Mouse (Mus musculus) gastrocnemius, adult 8-10 months (tissue): ENCODE results near the gene Majin. TPM values are rescaled to one million over a fixed set of nuclear protein-coding genes. Genes with fewer than 3 reads are reported as not detected.

ENCODE experiments used
- DNase-seq, 2 experiments: peaks; one replicate each; pipeline ENCODE4 v3.0.0; 2022; ENCODE audit warnings: low spot score in 2 of 2
- total RNA-seq, 4 experiments: library from RNA; stranded (reverse); gene quantifications; 2 replicates each; pipeline ENCODE4 v1.2.4; 2022

Majin gene
- total RNA-seq, result not detected

GRCm38 (mm10) chr19:6184131-6184530 lies at the start of gene Majin:
Majin (plus strand) TSS chr19:6184388.
- no peak for DNase-seq

DNA sequence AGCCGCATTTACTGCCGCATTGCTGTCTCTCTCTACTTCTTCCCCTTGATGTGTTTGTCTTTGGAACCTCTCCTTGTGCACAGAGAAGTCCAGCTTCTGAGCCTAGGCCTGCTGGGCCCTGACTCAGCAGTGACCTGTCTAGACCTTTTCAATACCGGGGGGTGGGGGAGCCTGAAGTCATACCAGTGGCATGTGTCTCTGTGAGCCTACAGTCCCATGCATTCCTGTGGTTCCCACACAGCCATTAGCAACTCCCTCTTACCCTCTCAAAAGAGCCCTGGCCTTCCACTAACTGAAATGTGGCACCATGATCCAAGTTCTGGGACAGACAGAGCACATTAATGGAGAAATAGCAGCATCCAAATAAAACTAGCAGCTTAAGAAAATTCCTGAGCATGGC lies 47.8 kb upstream of the Majin start:
- DNase-seq, result no peak

- no peak for DNase-seq
These were observed 44.5 kb upstream of the Majin start for GRCm38 (mm10) chr19:6139701-6140100.

DNA sequence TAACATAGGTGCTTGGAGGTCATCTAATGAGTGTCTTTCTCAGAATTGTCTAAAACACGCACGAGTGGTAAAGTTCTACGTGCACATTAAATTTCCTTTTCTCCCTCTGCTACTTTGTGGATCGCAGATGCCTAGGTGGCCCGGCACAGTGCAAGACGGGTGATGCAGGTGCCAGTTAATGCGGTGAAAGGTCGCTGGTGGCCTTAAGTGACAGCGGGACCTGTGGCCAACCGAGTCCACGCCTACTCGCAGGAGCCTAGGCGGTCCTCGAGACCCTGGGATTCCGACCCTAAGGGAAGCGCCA lies 43.9 kb upstream of the Majin start:
- peak in 1 of 2 experiments; percentile 24 for DNase-seq

DNA sequence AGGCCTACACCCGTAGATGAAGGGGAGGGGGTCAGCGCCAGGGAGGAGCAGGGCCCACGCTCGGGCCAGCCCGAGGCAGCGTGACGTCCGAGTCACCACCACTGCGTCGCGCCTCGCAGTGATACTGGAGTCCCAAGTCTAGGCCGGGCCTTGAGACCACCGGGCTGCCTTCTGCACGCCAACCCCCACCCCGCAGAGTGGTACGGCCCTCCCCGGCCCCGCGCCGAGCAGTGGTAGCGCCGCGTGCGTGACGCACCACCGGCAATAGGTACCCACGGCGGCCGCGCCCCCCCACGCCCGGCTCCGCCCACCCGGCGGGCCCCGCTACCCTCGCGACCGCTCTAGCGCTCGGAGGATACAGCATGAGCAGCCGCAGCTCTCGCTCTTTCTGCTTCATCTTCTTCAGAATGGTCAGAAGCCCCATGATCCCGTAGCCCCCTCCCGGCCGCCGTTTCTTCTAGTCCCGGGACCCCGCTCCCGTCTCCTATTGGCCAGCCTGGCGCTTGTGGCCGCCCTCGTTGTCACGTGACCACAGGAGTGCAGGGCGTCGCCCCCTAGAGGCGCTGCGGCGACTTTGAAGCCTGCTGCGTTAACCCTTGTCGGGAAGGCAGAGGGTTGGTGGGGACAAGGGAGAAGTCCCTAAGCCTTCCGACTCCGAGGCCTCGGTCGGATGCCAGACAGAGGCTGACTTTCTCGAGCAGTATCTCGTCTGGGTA lies 43.4 kb upstream of the Majin start, which contains the start of gene Batf2:
Gene Batf2 (plus strand): TSS at position 306 of the 716 bp plus-strand sequence.
- peak; percentile 82 to 86 for DNase-seq

DNA sequence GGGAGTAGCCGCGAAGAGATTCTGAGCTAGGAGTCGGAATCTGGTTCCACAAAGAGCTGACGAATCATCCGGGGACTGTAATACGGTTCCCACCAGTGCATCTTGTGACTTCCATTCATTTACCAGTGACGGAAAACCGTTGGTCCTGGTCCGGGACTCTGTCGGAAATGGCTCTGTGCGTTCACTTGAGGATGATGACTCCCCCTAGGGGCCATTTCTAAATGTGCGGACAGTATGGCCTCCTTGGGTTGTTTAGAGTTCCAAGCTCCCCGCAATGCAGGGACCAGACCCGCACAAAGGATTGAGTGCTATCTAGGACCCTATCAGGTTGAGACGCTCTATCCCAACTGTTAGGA lies 42.8 kb upstream of the Majin start, which contains the start of gene Arl2:
Gene Arl2 (minus strand): TSS at position 155 of the 356 bp plus-strand sequence.
- DNase-seq, result peak; percentile 57 to 60

- DNase-seq, result no peak
These were observed 39.3 kb upstream of the Majin start for GRCm38 (mm10) chr19:6144842-6145241.

DNA sequence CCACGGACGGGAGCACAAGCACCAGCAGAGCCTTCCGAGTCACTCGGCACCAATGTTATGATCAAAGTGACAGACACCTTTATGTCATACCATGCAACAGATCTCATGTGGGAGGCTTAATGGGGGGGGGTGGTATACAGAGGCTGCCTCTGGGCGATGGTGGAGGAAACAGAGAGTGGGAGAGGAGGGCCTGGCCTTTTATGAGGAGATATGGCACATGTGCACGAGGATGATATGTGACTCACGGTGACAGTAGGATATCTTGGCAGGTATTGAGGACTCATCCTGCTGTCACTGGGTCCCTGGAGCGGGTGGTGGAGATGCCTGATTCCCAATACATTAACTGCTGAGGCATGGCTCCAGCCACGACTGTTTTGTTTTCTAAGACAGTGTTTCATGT lies 29.0 kb upstream of the Majin start:
- DNase-seq, result no peak

DNA sequence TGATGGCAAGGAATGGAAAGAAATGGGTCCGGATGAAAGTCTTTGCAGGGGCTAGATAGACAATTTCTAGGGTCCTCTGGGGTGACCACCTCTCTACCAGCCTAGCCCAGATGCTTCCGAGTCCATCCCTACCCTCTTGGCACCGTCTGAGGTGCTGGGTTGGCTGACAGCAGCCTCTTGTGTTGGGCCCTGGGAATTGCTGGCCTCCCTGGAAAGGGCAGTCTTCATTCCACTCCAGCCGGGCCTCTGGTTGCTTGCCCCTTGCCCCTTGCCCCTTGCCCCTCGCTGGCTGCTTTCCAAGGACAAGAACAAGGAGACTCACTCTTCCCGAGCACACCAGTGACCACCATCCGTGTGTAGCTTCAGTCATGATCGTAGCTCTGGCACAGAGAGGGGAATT lies 27.8 kb upstream of the Majin start:
- DNase-seq, result no peak

GRCm38 (mm10) chr19:6157220-6157619 lies 27.0 kb upstream of the Majin start:
- DNase-seq, result no peak

GRCm38 (mm10) chr19:6163872-6164547 lies 20.2 kb upstream of the Majin start:
- DNase-seq, result peak; percentile 11 to 20

- no peak for DNase-seq
These were observed 17.4 kb upstream of the Majin start for GRCm38 (mm10) chr19:6166750-6167149.

- DNase-seq, result no peak
These were observed 13.0 kb upstream of the Majin start for GRCm38 (mm10) chr19:6171215-6171614.

GRCm38 (mm10) chr19:6174771-6175170 lies 9.4 kb upstream of the Majin start:
- no peak for DNase-seq

DNA sequence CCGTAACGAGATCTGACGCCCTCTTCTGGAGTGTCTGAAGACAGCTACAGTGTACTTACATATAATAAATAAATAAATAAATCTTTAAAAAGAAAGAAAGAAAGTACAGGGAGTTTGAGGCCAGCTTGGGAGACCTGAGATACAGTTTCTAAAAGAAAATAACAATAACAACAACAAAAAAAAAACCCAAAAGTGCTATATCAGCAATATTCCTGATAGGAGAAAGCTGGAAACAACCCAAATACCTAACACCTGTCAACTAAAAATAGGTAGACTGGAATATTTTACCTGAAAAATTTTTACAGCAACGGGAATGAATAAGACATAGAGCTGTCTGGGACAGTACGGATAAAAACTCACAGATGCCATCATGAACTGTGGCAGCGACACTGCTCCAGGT lies 5.4 kb upstream of the Majin start:
- DNase-seq, result no peak

DNA sequence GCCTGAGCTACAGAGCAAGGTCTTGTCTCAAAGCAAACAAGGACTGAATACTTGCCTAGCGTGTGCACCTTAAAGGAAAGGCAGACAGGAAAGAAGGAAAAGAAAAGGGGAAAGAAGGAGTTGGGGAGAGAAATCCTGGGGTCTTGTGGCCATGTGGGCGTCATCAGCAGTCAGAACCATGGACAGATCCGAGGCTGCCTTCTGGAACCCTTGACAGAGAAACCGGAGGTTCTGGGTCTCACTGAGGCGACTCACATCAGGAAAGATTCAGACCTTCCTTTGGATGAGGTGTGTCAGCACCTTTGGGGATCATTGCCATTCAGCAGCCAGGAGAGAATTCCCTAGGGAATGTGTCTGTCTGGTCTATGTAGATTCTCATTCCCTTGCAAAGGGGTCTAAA lies 2.6 kb upstream of the Majin start:
- no peak for DNase-seq

GRCm38 (mm10) chr19:6182534-6182933 lies 1.7 kb upstream of the Majin start:
- no peak for DNase-seq

DNA sequence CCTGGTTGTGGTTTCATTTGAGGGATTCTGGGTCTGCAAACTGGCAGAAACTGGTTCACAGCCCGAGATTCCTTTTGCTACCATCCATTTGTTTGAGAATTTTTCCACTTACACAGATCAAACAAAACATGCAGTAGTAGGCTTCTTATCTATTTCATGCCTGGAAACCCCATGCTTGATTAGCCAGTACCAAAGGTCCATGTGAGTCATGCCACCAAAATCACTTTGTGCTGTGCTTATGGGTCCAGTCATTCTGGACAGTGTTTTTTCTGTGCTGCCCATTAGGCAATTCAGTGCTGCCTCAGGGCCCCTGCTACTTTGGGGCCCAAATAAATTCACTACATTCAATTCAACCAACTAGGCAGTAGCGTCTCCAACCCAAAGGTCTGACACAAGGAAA lies 20.1 kb downstream of the Majin start:
- no peak for DNase-seq

DNA sequence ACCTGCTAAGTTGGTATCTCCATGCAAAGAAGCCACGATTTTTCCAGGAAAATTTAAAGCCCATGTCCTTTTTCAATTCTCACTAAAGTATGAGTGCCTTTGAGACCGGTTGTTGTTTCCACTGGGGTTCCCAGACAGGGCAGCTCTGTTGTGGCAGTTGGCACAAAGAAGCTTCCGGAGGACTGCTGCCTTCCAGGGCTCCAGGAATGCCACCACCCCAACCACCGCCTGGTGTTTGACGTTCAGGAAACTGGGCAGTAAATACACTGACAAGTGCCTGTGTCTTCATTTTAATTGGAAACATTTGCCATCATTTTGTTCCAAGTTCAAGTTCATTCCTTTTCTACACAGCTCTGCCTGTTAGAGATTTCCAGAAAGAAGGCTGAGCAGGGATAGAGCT lies 22.5 kb downstream of the Majin start:
- no peak for DNase-seq

GRCm38 (mm10) chr19:6216046-6216705 lies 32.0 kb downstream of the Majin start:
- DNase-seq, result no peak

DNA sequence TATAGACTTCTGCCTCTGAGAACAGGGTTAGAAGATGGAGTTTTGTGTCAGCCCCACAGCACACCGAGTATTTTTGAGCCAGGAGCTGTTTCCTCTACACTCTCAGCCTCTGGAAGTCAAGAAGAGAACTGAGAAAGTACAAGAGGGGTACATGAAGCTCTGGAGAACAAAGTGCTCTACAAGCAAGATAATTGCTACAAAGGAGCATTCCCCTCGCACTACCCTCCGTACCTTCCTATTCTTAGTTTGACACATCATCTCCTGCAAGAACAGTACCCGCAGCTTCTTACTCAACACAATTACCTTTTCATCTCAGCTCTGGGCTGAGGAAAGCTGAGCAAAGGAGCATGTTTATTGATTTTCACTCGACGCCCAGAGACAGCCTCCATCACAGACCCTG lies 34.4 kb downstream of the Majin start:
- no peak for DNase-seq

DNA sequence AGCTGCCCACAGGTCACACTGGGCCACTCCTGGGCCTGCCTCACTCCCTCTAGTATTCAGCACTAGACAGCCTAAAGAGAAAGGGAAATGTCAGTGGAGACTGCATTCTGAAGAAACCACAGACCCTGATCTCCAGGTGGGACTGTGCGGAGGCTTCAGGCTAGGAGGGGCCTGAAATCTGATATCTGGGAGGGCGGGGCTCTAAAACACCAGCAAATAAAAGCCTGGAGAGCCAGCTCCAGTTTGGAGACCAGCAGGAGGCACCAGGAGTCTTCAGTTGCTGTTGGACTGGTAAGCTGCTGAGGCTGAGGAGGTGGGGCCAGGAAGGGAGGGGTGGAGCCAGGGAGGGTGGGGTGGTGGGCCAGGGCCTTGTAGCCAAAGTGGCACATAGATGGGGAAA lies 41.9 kb downstream of the Majin start, which contains the start of gene Gpha2:
Gene Gpha2 (plus strand): TSS at position 246 of the 400 bp plus-strand sequence.
- DNase-seq, result no peak

DNA sequence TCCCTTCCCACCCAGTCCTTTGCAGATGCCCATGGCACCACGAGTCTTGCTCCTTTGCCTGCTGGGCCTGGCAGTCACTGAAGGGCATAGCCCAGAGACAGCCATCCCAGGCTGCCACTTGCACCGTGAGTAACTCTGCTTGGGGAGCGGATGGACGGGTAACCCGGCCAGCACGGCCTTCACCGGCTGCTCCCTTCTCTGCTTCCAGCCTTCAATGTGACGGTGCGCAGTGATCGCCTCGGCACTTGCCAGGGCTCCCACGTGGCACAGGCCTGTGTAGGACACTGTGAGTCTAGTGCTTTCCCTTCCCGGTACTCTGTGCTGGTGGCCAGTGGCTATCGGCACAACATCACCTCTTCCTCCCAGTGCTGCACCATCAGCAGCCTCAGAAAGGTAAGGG lies 42.6 kb downstream of the Majin start:
- DNase-seq, result no peak
